Mouse (Mus musculus): ENCODE results near the gene Gm21190.
"Not testable (repeated sequence)": the region's sequence is repeated elsewhere in the genome, so short reads cannot be mapped to it uniquely, and the experiment has no call there.

Gene Gm21190

GRCm38 (mm10) chr5:15490934-15491333, 38.1 kb downstream of the Gm21190 start:
- DNase-seq (ENCODE audit: extremely low read depth, low read depth, low spot score), result not testable (repeated sequence)

- DNase-seq (ENCODE audit: extremely low read depth, low read depth, low spot score), result no peak
These were observed 40.3 kb downstream of the Gm21190 start for GRCm38 (mm10) chr5:15488743-15489142.

- DNase-seq (ENCODE audit: extremely low read depth, low read depth, low spot score), result not testable (repeated sequence)
These were observed 44.4 kb downstream of the Gm21190 start for GRCm38 (mm10) chr5:15484616-15485015.

- DNase-seq (ENCODE audit: extremely low read depth, low read depth, low spot score), result not testable (repeated sequence)
These were observed 45.4 kb downstream of the Gm21190 start for GRCm38 (mm10) chr5:15483576-15483975.

- DNase-seq (ENCODE audit: extremely low read depth, low read depth, low spot score), result not testable (repeated sequence)
These were observed 46.2 kb downstream of the Gm21190 start for GRCm38 (mm10) chr5:15482815-15483214.

- not testable (repeated sequence) for DNase-seq (ENCODE audit: extremely low read depth, low read depth, low spot score)
These were observed 52.6 kb downstream of the Gm21190 start, which contains the start of gene Gm21149 for GRCm38 (mm10) chr5:15476423-15476822. TSS of gene Gm21149 (minus strand) at chr5:15476523.
